Mouse (Mus musculus): Measurements from ENCODE around the gene 5530400C23Rik.
A peak's percentile ranks its signal among the peaks of the same experiment; 100 is the strongest.
"Not testable (repeated sequence)": the region's sequence is repeated elsewhere in the genome, so short reads cannot be mapped to it uniquely, and the experiment has no call there.

The 5530400C23Rik gene

GRCm38 (mm10) chr6:133291916-133292315 lies at the start of gene 5530400C23Rik:
TSS of gene 5530400C23Rik (plus strand) at chr6:133292216.
- DNase-seq, result not testable (repeated sequence)

DNA sequence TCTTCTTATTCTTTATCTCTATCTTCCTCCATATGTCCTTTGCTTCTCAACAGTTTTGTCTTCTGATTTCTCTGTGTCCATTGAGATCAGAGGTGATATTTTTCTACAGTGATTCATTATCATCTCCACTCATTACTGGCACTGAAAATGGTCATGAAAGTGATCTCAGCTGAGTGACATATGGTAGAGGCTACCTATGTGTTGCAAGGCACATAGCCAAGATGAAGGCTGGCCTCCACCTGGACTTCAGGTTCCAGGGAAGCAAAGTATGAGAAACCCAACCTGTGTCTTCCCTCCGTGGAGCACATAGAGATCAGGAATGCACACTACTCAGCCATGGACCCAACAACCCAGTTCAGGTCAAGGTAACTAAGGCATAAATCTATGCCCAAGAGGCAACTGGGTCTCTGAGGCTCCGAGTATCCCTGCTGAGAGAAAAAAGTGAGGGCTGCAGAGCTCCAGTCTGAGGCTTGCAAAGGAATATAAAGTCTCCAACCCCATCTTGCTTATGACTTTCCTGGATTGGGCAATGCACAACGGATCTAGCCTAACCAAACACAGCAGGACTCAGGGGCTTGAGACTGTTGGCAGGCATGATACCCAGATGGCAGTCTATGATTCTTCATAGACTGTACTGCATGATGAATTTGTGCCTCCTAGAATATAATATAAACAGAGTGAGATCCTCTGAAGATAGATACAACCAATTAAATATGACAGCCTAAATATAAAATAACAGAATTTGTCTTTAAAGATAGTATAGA lies 14.1 kb downstream of the 5530400C23Rik start:
- peak; percentile 41 for DNase-seq

DNA sequence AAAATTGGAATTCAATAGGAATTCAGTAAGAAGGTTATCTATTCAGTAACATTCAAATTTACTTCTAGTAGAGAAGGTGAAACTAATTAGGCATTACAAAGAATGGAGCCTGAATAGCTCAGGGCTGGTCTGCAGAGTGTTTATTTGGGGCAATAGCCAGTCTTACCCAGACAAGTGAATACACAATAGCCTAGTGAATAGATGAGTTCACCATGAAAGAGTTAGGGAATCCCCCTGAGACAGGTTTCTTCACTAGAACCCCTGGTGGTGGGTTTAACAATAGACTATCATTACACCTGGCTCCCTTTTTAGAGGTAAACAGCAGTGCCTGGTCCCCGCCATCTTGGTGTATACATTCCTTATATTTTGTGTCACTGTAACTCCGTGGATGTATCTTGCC lies 21.9 kb downstream of the 5530400C23Rik start:
- peak; percentile 45 for DNase-seq

DNA sequence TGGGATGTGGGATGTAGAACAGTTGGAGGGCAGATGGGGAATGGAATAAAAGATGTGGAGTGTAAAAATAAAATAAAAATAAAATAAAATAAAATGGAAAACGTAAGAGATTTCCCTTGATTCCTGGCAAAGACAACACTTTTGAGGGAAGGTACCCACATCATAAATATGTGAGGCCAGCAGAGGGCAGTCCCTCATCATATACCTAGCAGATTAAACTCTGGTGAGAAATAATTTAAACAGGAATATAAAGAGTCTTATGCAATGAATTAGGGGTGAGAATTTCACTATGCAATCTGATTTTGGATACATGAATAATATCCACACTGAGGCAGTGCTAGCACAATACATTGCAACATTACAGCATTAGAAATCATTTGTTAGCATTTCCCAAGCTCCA lies 46.5 kb downstream of the 5530400C23Rik start:
- no peak for DNase-seq

GRCm38 (mm10) chr6:133341731-133342130 lies 49.7 kb downstream of the 5530400C23Rik start:
- DNase-seq, result peak; percentile 81

Measured in heart, adult 11 months (tissue).